Mouse (Mus musculus) colon, adult 2 months (tissue): ENCODE data around the gene Tbc1d20. TPM values are rescaled to one million over a fixed set of nuclear protein-coding genes. Genes with fewer than 3 reads are reported as not detected.

ENCODE experiments used
- polyA plus RNA-seq: library from polyadenylated mRNA; depleted of rRNA; stranded (reverse); fragments of >200 nt; gene quantifications from 2 replicates; pipeline ENCODE4 v1.2.3, GENCODE M21; 2012; rRNA removed

Gene Tbc1d20
- 56.0 and 62.7 TPM in 2 replicates for polyA plus RNA-seq

DNA sequence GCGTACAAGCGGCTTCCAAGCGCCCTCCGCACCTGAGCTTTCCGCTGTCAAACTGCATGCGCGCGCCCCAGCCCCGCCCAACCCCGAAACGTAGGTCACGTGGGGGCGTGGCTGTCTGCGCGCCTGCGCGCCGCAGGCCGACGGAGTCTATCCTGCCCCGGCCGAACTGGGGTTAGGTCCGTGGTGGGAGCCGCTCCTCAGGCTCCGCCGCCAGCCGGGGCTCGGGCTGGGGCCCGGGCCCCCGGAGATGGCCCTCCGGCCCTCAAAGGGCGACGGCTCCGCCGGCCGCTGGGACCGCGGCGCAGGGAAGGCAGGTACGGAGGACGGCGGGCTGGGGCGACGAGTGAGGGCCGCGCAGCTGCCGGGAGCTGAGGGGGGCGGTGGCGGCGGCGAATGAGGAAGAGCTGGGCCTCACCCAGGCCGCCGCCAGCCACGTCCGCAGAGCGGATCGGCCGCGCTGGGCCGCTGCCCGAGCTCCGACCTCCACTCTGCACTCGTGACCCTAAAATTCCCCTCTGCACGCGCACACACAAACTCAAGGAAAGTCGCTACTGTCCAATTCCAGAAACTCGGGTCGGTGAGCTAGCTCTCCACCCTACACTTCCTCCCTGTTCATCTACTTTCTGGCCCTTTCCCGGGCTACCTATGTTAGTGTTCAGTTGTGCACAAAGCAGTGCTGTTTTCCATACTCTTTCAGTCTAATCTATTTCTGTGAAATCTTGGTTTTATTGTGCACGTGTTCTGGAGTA lies at the start of gene Tbc1d20:
Gene Tbc1d20, plus strand, starts transcription at position 102 of the 749 bp plus-strand sequence.

DNA sequence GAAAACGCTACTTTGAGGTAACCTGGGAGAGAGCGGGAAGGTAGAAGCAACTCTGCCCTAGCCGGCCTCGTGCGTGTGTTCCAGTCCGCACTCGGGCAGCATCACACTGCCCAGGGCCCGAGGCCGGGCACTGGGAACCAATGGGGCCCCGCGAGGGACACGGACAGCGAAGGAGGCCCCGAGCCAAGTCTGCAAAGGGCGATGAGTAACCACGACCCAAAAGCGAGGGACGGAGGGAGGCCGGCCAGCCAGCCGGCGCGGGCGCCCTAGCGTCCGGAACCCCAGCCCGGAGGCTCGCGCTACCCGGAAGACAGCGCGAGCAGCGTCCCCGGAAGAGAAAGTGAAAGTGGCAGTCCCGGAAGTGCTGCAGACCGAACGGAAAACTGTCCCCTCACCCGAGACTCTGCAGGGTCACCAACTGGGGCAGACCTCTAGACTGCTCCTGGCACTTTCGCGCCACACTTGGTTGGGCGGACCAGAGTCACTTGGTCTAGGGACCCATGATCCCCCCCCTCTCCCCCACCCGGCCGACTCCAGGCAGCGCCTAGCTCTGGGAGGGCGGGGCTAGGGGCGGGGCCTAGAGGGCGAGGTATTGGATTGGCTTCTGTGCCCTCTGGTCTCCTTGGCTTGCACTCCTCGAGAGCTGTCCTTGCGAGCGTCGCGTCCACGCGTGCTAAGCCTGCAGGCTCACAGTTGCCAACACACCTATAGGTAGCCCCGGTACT lies 38.6 kb downstream of the Tbc1d20 start, which contains the start of gene Rbck1:
Gene Rbck1, minus strand, starts transcription at position 553 of the 725 bp plus-strand sequence.

DNA sequence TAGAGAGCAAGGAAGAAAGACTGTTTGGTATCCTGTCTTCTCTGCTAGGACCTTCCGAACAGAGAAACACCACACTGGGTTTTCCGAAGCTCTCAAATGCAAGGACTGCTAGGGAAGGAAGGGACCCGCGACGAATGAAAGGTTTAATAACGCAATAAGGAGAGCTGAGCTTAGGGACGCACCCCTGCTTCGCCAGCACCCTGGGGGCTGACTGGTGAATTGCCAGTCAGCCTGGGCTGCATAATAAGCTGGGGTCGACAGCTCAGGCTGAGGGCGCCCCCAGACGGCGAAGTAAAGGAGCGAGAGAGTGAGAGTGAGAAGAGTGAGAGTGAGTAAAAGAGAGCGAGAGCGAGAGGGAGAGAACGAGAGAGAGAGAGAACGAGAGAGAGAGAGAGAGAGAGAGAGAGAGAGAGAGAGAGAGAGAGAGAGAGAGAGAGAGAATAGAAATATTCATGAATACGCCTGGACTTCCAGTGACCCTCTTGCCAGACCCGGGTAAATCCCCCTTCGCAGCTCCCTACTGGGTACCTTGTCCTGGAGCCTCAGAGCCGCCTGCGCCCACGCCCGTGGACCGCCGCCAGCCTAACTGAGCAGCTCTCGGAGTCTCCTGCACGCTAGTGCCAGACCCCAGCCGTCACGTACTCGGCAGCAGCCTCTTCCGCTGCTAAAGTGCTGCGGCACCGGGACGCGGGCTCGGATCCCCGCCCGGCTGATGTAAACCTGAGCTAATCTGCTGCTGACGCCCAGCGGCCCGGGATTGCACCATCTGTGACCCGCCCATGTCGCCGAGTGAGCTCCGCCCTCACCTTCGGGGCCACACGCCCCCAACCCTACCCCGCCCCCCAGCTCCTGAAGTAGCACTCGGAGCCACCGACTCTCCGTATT lies 49.9 kb downstream of the Tbc1d20 start, which contains the start of gene Trib3:
Gene Trib3, minus strand, starts transcription at position 704 of the 885 bp plus-strand sequence.

Other genes starting within 250 kb of the Tbc1d20 start
- 0.09 TPM in 1 of 2 replicates, not detected in the other for gene Scrt2, start 212.3 kb upstream of the Tbc1d20 start, polyA plus RNA-seq
- gene Srxn1, start 188.3 kb upstream of the Tbc1d20 start, polyA plus RNA-seq: 200 and 254 TPM in 2 replicates
- 9.3 and 9.6 TPM in 2 replicates for gene Tcf15, start 150.3 kb upstream of the Tbc1d20 start, polyA plus RNA-seq
- 12.2 and 13.8 TPM in 2 replicates for gene Csnk2a1, start 67.0 kb upstream of the Tbc1d20 start, polyA plus RNA-seq
- gene Rbck1, start 38.8 kb downstream of the Tbc1d20 start, polyA plus RNA-seq: 239 and 263 TPM in 2 replicates
- gene Trib3, start 50.2 kb downstream of the Tbc1d20 start, polyA plus RNA-seq: 0.86 and 1.2 TPM in 2 replicates
- 0.73 and 0.76 TPM in 2 replicates for gene Nrsn2, start 82.8 kb downstream of the Tbc1d20 start, polyA plus RNA-seq
- gene Sox12, start 104.2 kb downstream of the Tbc1d20 start, polyA plus RNA-seq: 4.1 and 4.9 TPM in 2 replicates
- gene Zcchc3, start 121.2 kb downstream of the Tbc1d20 start, polyA plus RNA-seq: 2.9 and 4.2 TPM in 2 replicates
- gene 6820408C15Rik, start 121.8 kb downstream of the Tbc1d20 start, polyA plus RNA-seq: not detected in 2 replicates
- not detected in 2 replicates for gene Defb23, start 170.8 kb downstream of the Tbc1d20 start, polyA plus RNA-seq
- gene Defb20, start 183.2 kb downstream of the Tbc1d20 start, polyA plus RNA-seq: not detected in 2 replicates
- gene Defb22, start 196.3 kb downstream of the Tbc1d20 start, polyA plus RNA-seq: not detected in 2 replicates
- gene Defb26, start 217.9 kb downstream of the Tbc1d20 start, polyA plus RNA-seq: not detected in 2 replicates
- gene Defb28, start 224.4 kb downstream of the Tbc1d20 start, polyA plus RNA-seq: not detected in 2 replicates
- gene Defb29, start 246.3 kb downstream of the Tbc1d20 start, polyA plus RNA-seq: not detected in 2 replicates